Mouse (Mus musculus) neutrophil, adult 83 days (primary cell): ENCODE results near the gene Neurog2. TPM values are rescaled to one million over a fixed set of nuclear protein-coding genes. Genes with fewer than 3 reads are reported as not detected.

Experiments
- total RNA-seq, 2 experiments: library from RNA; stranded (reverse); gene quantifications; one replicate each; pipeline ENCODE4 v1.2.4; 2023

Gene Neurog2
- total RNA-seq: not detected

DNA sequence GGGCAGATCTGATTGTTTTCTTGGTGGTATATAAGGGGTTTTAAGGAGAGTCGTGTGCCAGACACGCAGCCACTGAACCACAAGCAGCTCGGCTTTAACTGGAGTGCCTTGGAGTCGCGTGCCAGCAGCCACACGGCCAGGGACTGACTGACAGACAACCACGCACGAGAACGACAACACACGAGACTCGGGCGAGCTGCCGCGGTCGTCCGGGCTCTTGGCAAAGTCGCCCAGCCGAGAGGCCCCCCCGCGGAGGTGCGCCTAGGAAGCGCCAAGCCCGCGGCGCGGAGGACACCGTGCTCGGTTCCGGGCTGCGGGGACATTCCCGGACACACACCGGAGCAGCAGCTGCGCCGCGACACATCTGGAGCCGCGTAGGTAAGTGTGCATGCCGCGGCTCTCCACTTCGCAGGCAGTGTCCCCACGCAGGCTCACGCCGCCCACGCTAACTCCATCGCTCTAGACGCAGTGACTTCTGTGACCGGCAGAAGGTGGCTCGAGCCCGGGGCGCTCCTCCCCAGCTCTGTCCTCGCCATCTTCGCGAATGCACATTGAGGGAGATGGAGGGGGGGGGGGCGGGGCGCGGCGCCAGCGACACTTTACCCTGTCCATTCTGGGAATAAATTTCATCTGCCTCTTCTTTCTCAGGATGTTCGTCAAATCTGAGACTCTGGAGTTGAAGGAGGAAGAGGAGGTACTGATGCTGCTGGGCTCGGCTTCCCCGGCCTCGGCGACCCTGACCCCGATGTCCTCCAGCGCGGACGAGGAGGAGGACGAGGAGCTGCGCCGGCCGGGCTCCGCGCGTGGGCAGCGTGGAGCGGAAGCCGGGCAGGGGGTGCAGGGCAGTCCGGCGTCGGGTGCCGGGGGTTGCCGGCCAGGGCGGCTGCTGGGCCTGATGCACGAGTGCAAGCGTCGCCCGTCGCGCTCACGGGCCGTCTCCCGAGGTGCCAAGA, at the start of gene Neurog2:
Gene Neurog2, plus strand, starts transcription at position 56 of the 953 bp plus-strand sequence.

Other genes with a start within 250 kb of the Neurog2 start
- 1 to 10 TPM; 3.5 to 4.0 TPM for gene Ank2, start 133.8 kb upstream of the Neurog2 start, total RNA-seq
- gene Larp7, start 79.8 kb upstream of the Neurog2 start, total RNA-seq: 10 to 100 TPM; 20.8 to 22.2 TPM
- gene Zgrf1, start 79.6 kb upstream of the Neurog2 start, total RNA-seq: 10 to 100 TPM; 12.8 to 15.1 TPM
- gene Alpk1, start 147.4 kb downstream of the Neurog2 start, total RNA-seq: 10 to 100 TPM; 44.7 to 50.2 TPM
- gene Tifa, start 156.7 kb downstream of the Neurog2 start, total RNA-seq: 10 to 100 TPM; 32.0 to 35.5 TPM
- gene Ap1ar, start 204.4 kb downstream of the Neurog2 start, total RNA-seq: 10 to 100 TPM; 16.3 to 18.4 TPM